Mouse (Mus musculus) limb, embryonic 15.5 days (tissue): ENCODE measurements around the gene Pgrmc2. TPM values are rescaled to one million over a fixed set of nuclear protein-coding genes. Genes with fewer than 3 reads are reported as not detected.

Source experiments
- ATAC-seq: fragments of 200-750 bp; cut with Nextera tagmentation; 2 replicates; pipeline ENCODE4 v1.8.0; 2017; ENCODE audit warnings: low read depth, moderate TSS enrichment; ENCODE audit not compliant: insufficient number of reproducible peaks, low FRiP score, low TSS enrichment
- H3K27ac ChIP-seq: fragments of 300-500 bp; sonication (generic); 2 replicates; pipeline ENCODE4 v1.5.1; 2015; ENCODE audit warnings: moderate library complexity, mild to moderate bottlenecking, inconsistent platforms
- H3K27me3 ChIP-seq: fragments of 300-500 bp; sonication (generic); 2 replicates; pipeline ENCODE4 v1.6.1; 2015; ENCODE audit warnings: inconsistent platforms
- H3K36me3 ChIP-seq: fragments of 300-500 bp; sonication (generic); 2 replicates; pipeline ENCODE4 v1.6.1; 2015; ENCODE audit warnings: inconsistent platforms
- H3K4me1 ChIP-seq: fragments of 300-500 bp; sonication (generic); 2 replicates; pipeline ENCODE4 v1.6.1; 2015; ENCODE audit warnings: inconsistent platforms
- H3K4me2 ChIP-seq: fragments of 300-500 bp; sonication (generic); 2 replicates; pipeline ENCODE4 v1.6.1; 2015; ENCODE audit warnings: mild to moderate bottlenecking, inconsistent platforms
- H3K4me3 ChIP-seq: fragments of 300-500 bp; sonication (generic); 2 replicates; pipeline ENCODE4 v1.5.1; 2015; ENCODE audit warnings: mild to moderate bottlenecking, inconsistent platforms
- H3K9ac ChIP-seq: fragments of 300-500 bp; sonication (generic); 2 replicates; pipeline ENCODE4 v1.6.1; 2015; ENCODE audit warnings: inconsistent platforms
- H3K9me3 ChIP-seq: fragments of 300-500 bp; sonication (generic); 2 replicates; pipeline ENCODE4 v1.6.1; 2016; ENCODE audit warnings: inconsistent platforms
- WGBS: fragments of 180-500 bp; shearing (Covaris S2); methylation state at CpG from one replicate; pipeline ENCODE4 v1.1.7; 2015; 5-methylcytosine and 5-hydroxymethylcytosine counted together
- polyA plus RNA-seq: library from polyadenylated mRNA; unstranded; fragments of >200 nt; fragmentation: Nextera tagmentation; extraction: Ambion mirVana; gene quantifications from 2 replicates; pipeline ENCODE4 v1.2.1, GENCODE M21; 2015

Gene Pgrmc2
- polyA plus RNA-seq, 1 experiment from 2014 or later = 46.2 TPM

GRCm38 (mm10) chr3:41093210-41093609 lies 10.4 kb upstream of the Pgrmc2 start:
- H3K36me3 ChIP-seq = no peaks in the 10 kb centered on the region
- no peak overlapping the region for H3K4me2 ChIP-seq
- no peaks in the 10 kb centered on the region for H3K27me3 ChIP-seq
- no peaks in the 10 kb centered on the region for H3K9me3 ChIP-seq
- no peak overlapping the region for H3K27ac ChIP-seq
- H3K4me1 ChIP-seq = no peaks in the 10 kb centered on the region
- H3K4me3 ChIP-seq = no peak overlapping the region
- ATAC-seq = no peak
- no peak overlapping the region for H3K9ac ChIP-seq
- WGBS = 80% methylated on average over 2 of the region's 2 CpGs

GRCm38 (mm10) chr3:41092311-41092710 lies 9.5 kb upstream of the Pgrmc2 start:
- WGBS = 79% methylated on average over 4 of the region's 4 CpGs

GRCm38 (mm10) chr3:41090839-41091238 lies 8.0 kb upstream of the Pgrmc2 start:
- ATAC-seq = no peak
- WGBS = 69% methylated on average over 2 of the region's 2 CpGs
- no peaks in the 10 kb centered on the region for H3K36me3 ChIP-seq
- no peaks in the 10 kb centered on the region for H3K9me3 ChIP-seq
- no peak overlapping the region for H3K4me2 ChIP-seq
- H3K27ac ChIP-seq = no peak overlapping the region
- no peaks in the 10 kb centered on the region for H3K27me3 ChIP-seq
- H3K4me1 ChIP-seq = no peaks in the 10 kb centered on the region
- no peak overlapping the region for H3K9ac ChIP-seq
- H3K4me3 ChIP-seq = no peak overlapping the region

More at GRCm38 (mm10) chr3:41092311-41092710, 9.5 kb upstream of the Pgrmc2 start:
- no peak for ATAC-seq
- Histone ChIP-seq H3K36me3 (no peaks in the 10 kb centered on the region), H3K9me3 (no peaks in the 10 kb centered on the region), H3K4me3 (no peak overlapping the region), H3K27ac (no peak overlapping the region), H3K4me1 (no peaks in the 10 kb centered on the region), H3K9ac (no peak overlapping the region), H3K4me2 (no peak overlapping the region), H3K27me3 (no peaks in the 10 kb centered on the region)

DNA sequence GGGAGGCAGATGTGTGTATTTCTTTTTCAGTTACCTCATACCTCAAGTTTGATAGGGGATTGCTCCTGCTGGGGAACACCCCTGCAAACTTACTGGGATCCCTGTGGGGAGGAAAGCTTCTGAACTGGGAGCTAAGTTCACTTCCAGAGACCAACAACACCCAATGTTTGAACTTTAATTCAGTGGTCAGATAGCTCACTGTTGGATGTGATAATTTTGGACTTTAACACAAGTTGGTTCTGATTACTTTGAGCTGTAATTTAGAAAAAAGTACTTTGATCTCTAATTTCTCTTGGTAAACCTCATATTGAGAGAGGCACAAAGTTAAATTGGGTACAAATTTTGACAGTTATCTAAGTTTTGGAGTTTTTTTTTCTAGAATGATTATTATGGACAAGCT lies 4.2 kb upstream of the Pgrmc2 start:
- Histone ChIP-seq H3K9ac (no peak overlapping the region), H3K9me3 (no peaks in the 10 kb centered on the region), H3K27me3 (no peaks in the 10 kb centered on the region), H3K27ac (no peak overlapping the region), H3K4me2 (no peak overlapping the region), H3K4me3 (no peak overlapping the region), H3K36me3 (no peaks in the 10 kb centered on the region), H3K4me1 (no peaks in the 10 kb centered on the region)
- ATAC-seq = no peak

DNA sequence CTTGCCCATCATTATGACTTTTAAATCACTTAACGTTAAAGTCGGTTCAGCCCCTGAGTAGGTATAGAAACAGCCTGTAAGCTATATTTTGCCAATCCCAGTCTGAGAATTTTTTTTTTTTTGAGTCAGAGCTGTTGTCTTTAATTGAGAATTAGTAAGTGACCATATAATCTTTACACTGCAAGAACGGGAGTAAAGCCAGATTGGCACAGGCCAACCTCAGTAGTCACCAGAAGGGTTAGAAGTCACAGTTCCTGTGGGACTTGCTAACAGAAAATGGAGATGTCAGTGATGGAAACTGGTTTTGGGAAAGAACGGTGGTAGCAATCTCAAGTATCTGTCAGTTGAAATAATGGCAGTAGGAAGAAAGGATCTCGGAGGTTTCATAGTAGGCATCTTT lies 1.6 kb upstream of the Pgrmc2 start:
- Histone ChIP-seq H3K36me3 (no peaks in the 10 kb centered on the region), H3K4me3 (no peak overlapping the region), H3K27ac (no peak overlapping the region), H3K9me3 (no peaks in the 10 kb centered on the region), H3K9ac (no peak overlapping the region), H3K4me1 (peaks cover 10% of the 10 kb centered on the region), H3K27me3 (no peaks in the 10 kb centered on the region), H3K4me2 (no peak overlapping the region)
- ATAC-seq = no peak
- 80% methylated on average over 5 of the region's 5 CpGs for WGBS

GRCm38 (mm10) chr3:41083790-41084112 lies 905 bp upstream of the Pgrmc2 start:
- Histone ChIP-seq H3K27ac (peak overlapping the region; percentile 93), H3K27me3 (no peaks in the 10 kb centered on the region), H3K4me3 (peak overlapping the region; percentile 96), H3K4me2 (peak overlapping the region; percentile 71), H3K36me3 (no peaks in the 10 kb centered on the region), H3K9me3 (no peaks in the 10 kb centered on the region), H3K9ac (peak overlapping the region; percentile 63), H3K4me1 (peaks cover 10% of the 10 kb centered on the region)
- WGBS = 2% methylated on average over 6 of the region's 6 CpGs
- ATAC-seq = 0 out of 2 replicates have a peak, but pooled peaks have one; percentile 3

DNA sequence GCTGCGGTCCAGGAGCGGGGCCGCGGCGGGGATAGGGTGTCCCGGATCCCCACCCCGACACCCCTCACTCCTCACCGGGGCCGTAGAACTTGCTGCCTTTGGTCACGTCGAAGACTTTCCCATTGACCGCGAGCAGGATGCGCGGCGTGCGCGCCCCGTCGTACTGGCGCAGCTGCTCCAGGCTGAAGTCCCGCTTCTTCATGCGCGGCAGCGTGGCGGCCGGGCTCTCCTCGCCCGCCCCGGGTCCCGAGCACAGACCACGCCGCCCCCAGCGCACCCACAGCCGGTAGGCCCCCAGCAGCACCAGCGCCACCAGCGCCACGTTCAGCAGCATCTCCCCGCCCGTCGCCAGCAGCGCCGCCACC lies 344 bp downstream of the Pgrmc2 start:
- H3K4me3 ChIP-seq = peak overlapping the region; percentile 96
- peak overlapping the region; percentile 76 for H3K4me2 ChIP-seq
- WGBS = under 1% methylated on average over 39 of the region's 43 CpGs
- H3K27ac ChIP-seq = peak overlapping the region; percentile 90
- H3K9me3 ChIP-seq = no peaks in the 10 kb centered on the region
- no peaks in the 10 kb centered on the region for H3K36me3 ChIP-seq
- H3K4me1 ChIP-seq = peaks cover 10% of the 10 kb centered on the region
- H3K9ac ChIP-seq = peak overlapping the region; percentile 78
- H3K27me3 ChIP-seq = no peaks in the 10 kb centered on the region
- peak; percentile 38 for ATAC-seq

DNA sequence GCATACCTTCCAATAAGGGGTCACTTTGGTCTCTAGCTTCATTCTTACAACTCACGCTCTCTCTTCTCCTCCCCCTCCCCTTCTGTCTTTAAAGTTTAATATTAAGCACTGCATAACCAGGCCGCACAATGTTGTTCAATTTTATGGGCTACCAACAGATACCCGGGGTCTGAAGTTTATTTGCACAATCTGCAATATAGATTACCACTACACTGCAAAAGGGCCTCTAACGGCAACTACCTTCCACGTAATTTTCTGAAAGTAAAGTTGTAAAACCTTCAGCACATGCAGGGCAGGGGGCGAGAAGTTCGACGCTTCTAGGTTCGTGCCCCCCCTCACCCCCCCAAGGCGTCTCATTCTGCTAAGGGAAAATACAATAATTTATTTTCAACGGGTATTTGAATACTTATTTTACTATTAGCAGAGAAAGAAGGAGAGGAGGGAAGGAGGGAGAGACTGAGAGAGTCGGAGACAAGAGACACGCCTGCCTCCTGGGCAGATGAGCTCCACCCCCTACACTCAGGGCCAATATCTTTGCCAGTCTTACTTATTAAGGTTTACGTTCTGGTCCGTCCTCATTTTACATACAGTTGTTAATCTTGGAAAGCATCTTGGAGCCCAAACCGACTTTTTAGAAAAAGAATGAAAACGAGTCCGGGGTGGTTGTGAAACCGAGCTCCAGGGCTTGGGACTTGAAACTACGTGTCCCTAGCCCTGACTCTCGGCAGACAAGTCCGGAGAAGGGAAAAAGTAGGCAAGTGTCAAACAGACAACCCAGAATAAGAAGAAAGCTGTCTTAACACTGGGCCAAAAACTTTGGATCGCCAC lies 1.2 kb downstream of the Pgrmc2 start:
- Histone ChIP-seq H3K9me3 (no peaks in the 10 kb centered on the region), H3K4me2 (peak overlapping the region; percentile 76), H3K27ac (peak overlapping the region; percentile 90), H3K27me3 (no peaks in the 10 kb centered on the region), H3K36me3 (no peaks in the 10 kb centered on the region), H3K4me3 (peak overlapping the region; percentile 96), H3K9ac (peak overlapping the region; percentile 78), H3K4me1 (peaks cover 10% of the 10 kb centered on the region)
- no peak for ATAC-seq
- 1% methylated on average over 23 of the region's 23 CpGs for WGBS

DNA sequence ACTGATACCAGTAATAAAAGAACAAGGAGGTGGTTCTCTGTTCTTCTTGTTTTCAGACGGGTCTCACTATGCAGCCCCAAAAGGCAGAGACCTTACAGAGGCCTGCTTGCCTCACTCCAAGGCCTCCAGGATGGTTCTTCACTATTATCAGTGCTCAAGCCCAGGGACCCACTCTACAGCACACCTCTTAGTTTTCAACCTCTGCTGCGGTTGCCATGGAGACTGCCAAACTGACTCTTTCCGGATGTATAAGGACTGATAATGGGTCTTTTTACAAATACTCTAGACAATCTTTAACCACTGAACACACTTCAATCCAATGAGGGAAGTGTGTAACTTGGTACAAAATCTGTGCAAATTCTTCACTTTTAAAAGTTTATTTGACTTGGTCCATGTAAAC lies 2.1 kb downstream of the Pgrmc2 start:
- H3K9me3 ChIP-seq = no peaks in the 10 kb centered on the region
- 0 out of 2 replicates have a peak overlapping the region, but pooled peaks have one; percentile 7 for H3K4me2 ChIP-seq
- peak overlapping the region; percentile 1; the same call in 1 of the 2 replicates for H3K4me3 ChIP-seq
- H3K36me3 ChIP-seq = no peaks in the 10 kb centered on the region
- no peak for ATAC-seq
- peaks cover 13% of the 10 kb centered on the region for H3K4me1 ChIP-seq
- H3K9ac ChIP-seq = no peak overlapping the region
- WGBS = 44% methylated on average over 3 of the region's 3 CpGs
- H3K27me3 ChIP-seq = no peaks in the 10 kb centered on the region
- H3K27ac ChIP-seq = no peak overlapping the region

GRCm38 (mm10) chr3:41078673-41079072 lies 4.2 kb downstream of the Pgrmc2 start:
- Histone ChIP-seq H3K4me2 (no peak overlapping the region), H3K9me3 (no peaks in the 10 kb centered on the region), H3K4me3 (no peak overlapping the region), H3K27me3 (no peaks in the 10 kb centered on the region), H3K36me3 (no peaks in the 10 kb centered on the region), H3K4me1 (peaks cover 13% of the 10 kb centered on the region), H3K9ac (no peak overlapping the region), H3K27ac (no peak overlapping the region)
- no peak for ATAC-seq
- WGBS = 94% methylated on average over 2 of the region's 2 CpGs

DNA sequence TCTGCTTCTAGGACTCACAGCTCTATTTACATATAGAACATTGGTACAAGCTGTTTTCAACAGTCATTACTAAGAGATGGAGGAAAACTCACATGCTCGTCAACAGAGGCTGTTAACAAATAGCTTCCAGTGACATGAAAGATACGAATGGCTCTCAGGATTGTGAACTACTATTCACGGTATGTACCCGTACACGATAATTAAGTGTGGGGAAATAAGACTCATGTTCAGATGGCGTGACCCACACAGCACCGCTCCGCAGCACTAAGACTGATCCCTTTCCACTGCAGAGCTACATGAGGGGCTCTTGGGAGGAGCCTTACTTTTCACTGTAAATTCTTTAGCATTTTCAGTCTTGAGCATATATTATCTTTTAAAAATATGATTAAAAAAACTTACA lies 7.5 kb downstream of the Pgrmc2 start:
- H3K4me1 ChIP-seq = 0 out of 2 replicates have a peak, but pooled peaks cover 3% of the 10 kb centered on the region
- no peaks in the 10 kb centered on the region for H3K27me3 ChIP-seq
- H3K4me2 ChIP-seq = no peak overlapping the region
- H3K4me3 ChIP-seq = no peak overlapping the region
- no peak for ATAC-seq
- no peak overlapping the region for H3K9ac ChIP-seq
- 75% methylated on average over 8 of the region's 8 CpGs for WGBS
- H3K27ac ChIP-seq = no peak overlapping the region
- H3K36me3 ChIP-seq = no peaks in the 10 kb centered on the region
- no peaks in the 10 kb centered on the region for H3K9me3 ChIP-seq

- no peak overlapping the region for H3K27ac ChIP-seq
- 0 out of 2 replicates have a peak, but pooled peaks cover 3% of the 10 kb centered on the region for H3K4me1 ChIP-seq
- no peak overlapping the region for H3K9ac ChIP-seq
- WGBS = 54% methylated on average over 2 of the region's 2 CpGs
- no peaks in the 10 kb centered on the region for H3K9me3 ChIP-seq
- H3K4me2 ChIP-seq = no peak overlapping the region
- no peak for ATAC-seq
- no peaks in the 10 kb centered on the region for H3K27me3 ChIP-seq
- H3K4me3 ChIP-seq = no peak overlapping the region
- H3K36me3 ChIP-seq = peaks cover 33% of the 10 kb centered on the region
Observed at GRCm38 (mm10) chr3:41070519-41070918, 12.3 kb downstream of the Pgrmc2 start.
